Mouse (Mus musculus) liver, embryonic 14.5 days (tissue): ENCODE measurements around the gene Hacd3. TPM values are rescaled to one million over a fixed set of nuclear protein-coding genes. Genes with fewer than 3 reads are reported as not detected.

ENCODE experiments used
- ATAC-seq: fragments of 200-750 bp; cut with Nextera tagmentation; 2 replicates; pipeline ENCODE4 v1.8.0; 2017; ENCODE audit warnings: moderate number of reproducible peaks, mild to moderate bottlenecking, moderate library complexity; ENCODE audit not compliant: insufficient read depth
- DNase-seq, 3 experiments: peaks; one replicate each; pipeline ENCODE4 v3.0.0-alpha.2; 2012 to 2013; ENCODE audit warnings: low read depth in 3 of 3, low spot score in 3 of 3
- H3K27ac ChIP-seq: fragments of 300-500 bp; sonication (generic); 2 replicates; pipeline ENCODE4 v1.5.1; 2014; ENCODE audit warnings: moderate library complexity, mild to moderate bottlenecking, control low read depth, inconsistent platforms
- H3K27me3 ChIP-seq: fragments of 300-500 bp; sonication (generic); 2 replicates; pipeline ENCODE4 v1.6.1; 2014; ENCODE audit warnings: mild to moderate bottlenecking, low read length, moderate library complexity; ENCODE audit not compliant: control insufficient read depth, insufficient read depth
- H3K36me3 ChIP-seq: fragments of 300-500 bp; sonication (generic); replicated peaks from 2 replicates; pipeline ENCODE4 v1.6.1; 2014; ENCODE audit warnings: low read depth; ENCODE audit not compliant: control insufficient read depth, insufficient read depth
- H3K4me1 ChIP-seq, 2 experiments: fragments of 200-500 bp in 1 of 2; fragments of 300-500 bp in 1 of 2; sonication (generic) in 1 of 2; replicated peaks; 2 replicates each; pipeline ENCODE4 v1.6.1; 2012 to 2014; ENCODE audit warnings: antibody characterized with exemption in 1 of 2, inconsistent platforms in 1 of 2, low read length in 1 of 2; ENCODE audit not compliant: control insufficient read depth in 2 of 2, insufficient read depth in 2 of 2
- H3K4me2 ChIP-seq: fragments of 300-500 bp; sonication (generic); 2 replicates; pipeline ENCODE4 v1.6.1; 2014; ENCODE audit warnings: low read depth, mild to moderate bottlenecking, control low read depth, moderate library complexity
- H3K4me3 ChIP-seq, 2 experiments: fragments of 200-500 bp in 1 of 2; fragments of 300-500 bp in 1 of 2; sonication (generic) in 1 of 2; 2 replicates each; pipeline ENCODE4 v1.5.1; 2012 to 2014; ENCODE audit warnings: low read depth in 2 of 2, low read length in 2 of 2, mild to moderate bottlenecking in 2 of 2, control low read depth in 1 of 2, inconsistent platforms in 1 of 2, moderate library complexity in 1 of 2; ENCODE audit not compliant: insufficient read depth in 1 of 2
- H3K9ac ChIP-seq: fragments of 300-500 bp; sonication (generic); replicated peaks from 2 replicates; pipeline ENCODE4 v1.6.1; 2014; ENCODE audit warnings: mild to moderate bottlenecking, control low read depth, moderate library complexity
- H3K9me3 ChIP-seq: fragments of 300-500 bp; sonication (generic); 2 replicates; pipeline ENCODE4 v1.6.1; 2016; ENCODE audit warnings: low read length, mixed read lengths; ENCODE audit not compliant: control insufficient read depth
- CTCF ChIP-seq: IDR thresholded peaks from 2 replicates; pipeline ENCODE4 v1.5.1; 2016; ENCODE audit warnings: antibody characterized with exemption, low read depth, control low read depth
- EP300 ChIP-seq: IDR thresholded peaks from 2 replicates; pipeline ENCODE4 v1.6.1; 2016; ENCODE audit warnings: antibody characterized with exemption, low read depth
- WGBS: fragments of 180-500 bp; shearing (Covaris S2); extraction: QIAGEN DNeasy Blood & Tissue Kit; methylation state at CpG from one replicate; pipeline ENCODE4 v1.1.7; 2014; ENCODE audit not compliant: insufficient replicate concordance; 5-methylcytosine and 5-hydroxymethylcytosine counted together
- polyA plus RNA-seq, 2 experiments: library from polyadenylated mRNA; depleted of rRNA in 1 of 2; stranded (reverse) in 1 of 2; unstranded in 1 of 2; fragments of >200 nt; fragmentation: Nextera tagmentation in 1 of 2; extraction: Ambion mirVana in 1 of 2; gene quantifications; 2 replicates each; pipeline versions ENCODE4 v1.2.1 to v1.2.3; 2012 to 2014

Gene Hacd3
- polyA plus RNA-seq, 2 experiments, result 19.6 to 22.9 TPM

GRCm38 (mm10) chr9:65046993-65047392 lies 25.5 kb upstream of the Hacd3 start:
- H3K9me3 ChIP-seq, result no peaks in the 10 kb centered on the region
- H3K36me3 ChIP-seq, result peaks cover 73% of the 10 kb centered on the region
- DNase-seq (no peak), ATAC-seq (no peak)
- no peaks in the 10 kb centered on the region for H3K4me1 ChIP-seq
- TF ChIP-seq EP300 (no peak), CTCF (no peak)
- no peak overlapping the region for H3K4me2 ChIP-seq
- no peak overlapping the region for H3K27ac ChIP-seq
- no peaks in the 10 kb centered on the region for H3K27me3 ChIP-seq
- H3K4me3 ChIP-seq, result no peak overlapping the region
- H3K9ac ChIP-seq, result no peak overlapping the region
- WGBS, result 83% methylated on average over 1 of the region's 1 CpGs

GRCm38 (mm10) chr9:65041430-65041829 lies 19.9 kb upstream of the Hacd3 start:
- no peak for ATAC-seq
- Histone ChIP-seq H3K9me3 (no peaks in the 10 kb centered on the region; the same call in 1 of the 2 replicates), H3K27ac (no peak overlapping the region), H3K27me3 (no peaks in the 10 kb centered on the region), H3K4me1 (no peaks in the 10 kb centered on the region; a peak in 1 of 4 replicates), H3K36me3 (peaks cover 80% of the 10 kb centered on the region), H3K9ac (no peak overlapping the region), H3K4me2 (no peak overlapping the region), H3K4me3 (no peak overlapping the region)
- DNase-seq, result no peak
- WGBS, result 88% methylated on average over 5 of the region's 5 CpGs
- TF ChIP-seq EP300, result no peak
- peak; percentile 49 for TF ChIP-seq CTCF

- DNase-seq, result no peak
- 88% methylated on average over 8 of the region's 8 CpGs for WGBS
- H3K36me3 ChIP-seq, result peaks cover 50% of the 10 kb centered on the region
Measured at GRCm38 (mm10) chr9:65036861-65037260, 15.4 kb upstream of the Hacd3 start.

GRCm38 (mm10) chr9:65036456-65036855 lies 15.0 kb upstream of the Hacd3 start:
- TF ChIP-seq CTCF (no peak), EP300 (no peak)
- WGBS, result 93% methylated on average over 1 of the region's 1 CpGs
- Histone ChIP-seq H3K4me1 (peaks cover 11 to 12% of the 10 kb centered on the region in 2 experiments), H3K9ac (no peak overlapping the region), H3K9me3 (no peaks in the 10 kb centered on the region; the same call in 1 of the 2 replicates), H3K4me2 (no peak overlapping the region), H3K36me3 (peaks cover 46% of the 10 kb centered on the region), H3K27ac (no peak overlapping the region), H3K27me3 (no peaks in the 10 kb centered on the region), H3K4me3 (no peak overlapping the region)
- no peak for ATAC-seq
- DNase-seq, result no peak

More at GRCm38 (mm10) chr9:65036861-65037260, 15.4 kb upstream of the Hacd3 start:
- Histone ChIP-seq H3K4me2 (no peak overlapping the region), H3K9ac (no peak overlapping the region), H3K4me1 (peaks cover 11% of the 10 kb centered on the region in 2 experiments), H3K27ac (no peak overlapping the region), H3K9me3 (no peaks in the 10 kb centered on the region; the same call in 1 of the 2 replicates), H3K27me3 (no peaks in the 10 kb centered on the region), H3K4me3 (no peak overlapping the region)
- no peak for ATAC-seq
- no peak for TF ChIP-seq EP300
- TF ChIP-seq CTCF, result no peak

GRCm38 (mm10) chr9:65032269-65033108 lies 11.0 kb upstream of the Hacd3 start, which contains the start of gene Dpp8:
Dpp8 (plus strand) TSS chr9:65032414.
- TF ChIP-seq CTCF (peak; percentile 99), EP300 (no peak)
- WGBS, result 0% methylated on average over 85 of the region's 85 CpGs
- peaks cover 12% of the 10 kb centered on the region for H3K36me3 ChIP-seq
- DNase-seq, result peak; percentile 89 to 93 (median 90)
- peaks cover 11 to 12% of the 10 kb centered on the region in 2 experiments for H3K4me1 ChIP-seq
- no peaks in the 10 kb centered on the region for H3K27me3 ChIP-seq
- H3K9ac ChIP-seq, result peak within 1 kb of the TSS; percentile 100
- H3K27ac ChIP-seq, result peak within 1 kb of the TSS; percentile 84
- peak; percentile 94 for ATAC-seq
- H3K4me2 ChIP-seq, result peak within 1 kb of the TSS; percentile 73
- peak within 1 kb of the TSS; percentile 93 to 100 for H3K4me3 ChIP-seq
- no peaks in the 10 kb centered on the region for H3K9me3 ChIP-seq
